Mouse (Mus musculus): ENCODE measurements around the gene Tle2.

DNA sequence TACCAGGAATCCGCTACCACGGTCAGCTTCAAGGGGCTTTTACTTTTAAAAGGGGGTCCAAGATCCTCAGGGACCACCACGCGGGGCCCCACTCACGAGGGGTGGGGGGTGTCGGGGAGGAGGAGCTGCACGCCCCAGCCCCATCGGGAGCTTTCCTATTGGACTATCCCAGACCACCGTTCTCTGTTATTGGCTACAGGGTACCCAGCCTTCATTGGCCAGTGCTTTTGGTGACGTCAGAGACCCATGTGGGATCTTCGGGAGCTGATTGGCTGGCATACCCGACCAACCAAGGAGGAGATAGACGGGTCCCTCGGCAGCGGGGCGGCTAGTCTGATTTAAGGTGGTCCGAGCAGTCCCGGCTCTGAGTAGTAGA lies 2.9 kb upstream of the Tle2 start:
- TF ChIP-seq CTCF (conservative IDR thresholded peaks at IDR 0.05; ENCODE audit: low read length) (no peak), POU5F1 (IDR thresholded peaks at IDR 0.05; ENCODE audit: borderline replicate concordance, low read length) (no peak), NANOG (IDR thresholded peaks at IDR 0.05; ENCODE audit: borderline replicate concordance, low read length) (no peak)

Measured in E14TG2a.4 (cell line).